Mouse (Mus musculus): ENCODE results near the gene Myh9.
"Not testable (repeated sequence)": the region's sequence is repeated elsewhere in the genome, so short reads cannot be mapped to it uniquely, and the experiment has no call there.

The Myh9 gene

DNA sequence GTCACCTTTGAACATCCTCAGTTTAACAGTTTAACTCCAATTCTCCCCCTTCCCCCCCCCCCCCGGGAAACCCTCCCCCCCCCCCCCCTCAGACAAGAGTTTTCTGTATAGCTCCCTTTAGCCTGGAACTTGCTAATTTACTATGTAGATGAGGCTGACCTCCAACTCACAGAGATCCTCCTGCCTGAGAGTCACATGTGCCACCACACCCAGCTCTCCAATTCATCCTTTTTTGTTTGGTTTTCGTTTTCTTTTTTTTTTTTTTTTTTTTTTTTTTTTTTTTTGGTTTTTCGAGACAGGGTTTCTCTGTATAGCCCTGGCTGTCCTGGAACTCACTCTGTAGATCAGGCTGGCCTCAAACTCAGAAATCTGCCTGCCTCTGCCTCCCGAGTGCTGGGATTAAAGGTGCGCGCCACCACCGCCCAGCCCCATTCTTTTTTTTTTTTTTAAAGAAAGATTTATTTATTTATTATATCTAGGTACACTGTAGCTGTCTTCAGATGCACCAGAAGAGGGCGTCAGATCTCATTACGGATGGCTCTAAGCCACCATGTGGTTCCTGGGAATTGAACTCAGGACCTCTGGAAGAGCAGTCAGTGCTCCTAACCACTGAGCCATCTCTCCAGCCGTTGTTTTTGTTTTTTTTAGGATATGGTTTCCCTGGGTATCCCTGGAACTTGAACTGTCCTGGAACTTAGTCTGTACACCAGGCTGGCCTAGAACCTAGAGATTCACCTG is 25.4 kb upstream of the Myh9 start:
- not testable (repeated sequence) for DNase-seq (ENCODE audit: low spot score)

DNA sequence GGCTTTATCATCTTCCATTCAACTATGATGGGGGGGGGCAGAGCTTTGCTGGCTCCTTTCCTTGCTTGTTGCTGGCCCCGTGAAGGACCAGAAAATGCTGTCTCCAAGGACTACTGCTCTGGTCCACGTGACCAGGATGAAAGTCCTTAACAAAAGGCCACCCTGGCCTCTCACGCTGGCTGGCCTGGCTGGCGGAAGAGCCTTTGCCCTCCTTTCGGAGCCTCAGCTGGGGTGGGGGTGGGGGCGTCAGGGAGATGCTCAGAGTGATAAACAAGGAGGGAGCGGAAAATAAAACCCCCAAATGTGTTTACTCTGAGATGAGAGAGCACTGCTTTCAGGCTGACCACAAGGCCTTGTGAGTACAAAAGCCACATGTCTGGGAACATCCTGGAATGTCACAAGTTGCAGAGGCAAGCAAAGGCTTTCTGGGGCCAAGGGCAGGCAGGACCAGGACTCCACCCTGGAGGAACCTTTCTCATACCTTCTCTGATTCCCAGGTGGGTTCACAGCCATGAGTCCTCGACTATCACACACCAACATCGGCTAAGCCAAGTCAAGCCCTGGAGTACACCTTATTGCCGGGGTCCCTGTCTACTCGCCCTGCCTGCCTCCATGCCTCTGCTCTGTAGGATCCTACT is 24.7 kb upstream of the Myh9 start:
- DNase-seq (ENCODE audit: low spot score): peak; percentile 57

DNA sequence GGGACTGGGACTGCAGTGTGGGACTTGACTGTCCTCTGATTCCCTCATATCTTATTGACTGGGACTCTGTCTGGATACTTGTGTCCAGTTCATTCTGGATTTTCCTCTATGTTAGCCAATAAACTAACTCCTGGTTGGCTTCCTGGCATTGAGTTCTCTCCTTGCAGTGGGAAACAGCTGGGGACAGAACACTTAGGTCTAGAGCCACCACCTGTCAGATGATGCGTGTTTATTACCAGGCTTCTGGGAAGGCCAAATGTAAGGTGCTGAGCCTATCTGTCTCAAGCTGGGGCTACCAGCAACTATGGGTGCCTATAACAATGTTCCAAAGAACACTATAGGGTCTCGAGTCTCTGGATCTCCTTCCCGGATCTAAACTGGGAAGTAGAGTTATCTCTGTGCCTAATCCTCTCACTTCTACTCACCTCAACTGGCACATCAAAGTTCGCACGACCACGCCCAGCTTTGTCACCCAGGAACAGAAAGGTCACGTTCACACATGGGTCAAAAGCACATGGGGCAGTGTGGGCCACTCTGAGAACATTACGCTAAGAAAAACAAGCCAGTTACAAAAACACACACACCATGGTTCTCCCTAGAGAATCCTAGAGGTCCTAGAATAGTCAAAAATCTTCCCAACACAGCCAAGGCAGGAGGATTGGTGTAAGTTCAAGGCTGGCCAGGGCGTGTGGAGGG is 22.2 kb upstream of the Myh9 start:
- peak; percentile 22 for DNase-seq (ENCODE audit: low spot score)

DNA sequence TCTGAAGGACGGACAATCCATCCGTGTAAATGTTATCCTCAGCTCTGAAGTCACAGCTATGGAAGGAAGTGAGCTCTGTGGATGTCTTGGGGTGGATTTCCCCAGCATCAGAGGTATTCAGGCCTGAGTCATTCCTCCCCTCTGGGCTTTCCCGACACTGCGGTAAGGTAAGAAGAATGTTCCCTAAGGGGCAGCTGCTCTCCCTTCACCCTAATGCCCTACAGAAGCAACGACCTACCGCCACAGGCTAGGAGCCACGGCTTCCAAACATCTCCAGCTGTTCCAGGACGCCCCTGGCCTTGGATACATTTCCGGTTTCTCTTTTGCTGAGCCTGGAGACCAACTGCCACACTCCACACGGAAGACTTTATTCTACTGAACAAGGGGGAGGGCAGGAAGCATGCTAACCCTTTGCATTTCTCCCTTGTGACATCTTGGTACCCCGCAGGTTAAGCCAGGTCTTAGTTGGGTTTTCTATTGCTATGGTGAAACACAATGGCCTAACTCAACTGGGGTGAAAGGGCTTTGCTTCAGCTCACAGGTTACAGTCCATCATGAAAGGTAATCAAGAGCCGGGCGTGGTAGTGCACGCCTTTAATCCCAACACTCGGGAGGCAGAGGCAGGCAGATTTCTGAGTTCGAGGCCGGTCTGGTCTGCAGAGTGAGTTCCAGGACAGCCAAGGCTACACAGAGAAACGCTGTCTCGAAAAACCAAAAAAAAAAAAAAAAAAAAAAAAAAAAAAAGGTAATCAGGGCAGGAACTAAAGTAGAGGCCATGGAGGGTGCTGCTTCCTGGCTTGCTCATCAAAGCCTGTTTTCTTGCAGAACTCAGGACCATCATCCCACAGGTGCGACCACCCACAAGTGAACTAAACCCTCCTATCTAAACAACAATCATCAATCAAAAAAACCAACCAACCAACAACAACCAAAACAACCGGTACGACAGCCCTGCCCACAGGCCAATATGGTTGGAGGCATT is 21.3 kb upstream of the Myh9 start:
- DNase-seq (ENCODE audit: low spot score): no peak

DNA sequence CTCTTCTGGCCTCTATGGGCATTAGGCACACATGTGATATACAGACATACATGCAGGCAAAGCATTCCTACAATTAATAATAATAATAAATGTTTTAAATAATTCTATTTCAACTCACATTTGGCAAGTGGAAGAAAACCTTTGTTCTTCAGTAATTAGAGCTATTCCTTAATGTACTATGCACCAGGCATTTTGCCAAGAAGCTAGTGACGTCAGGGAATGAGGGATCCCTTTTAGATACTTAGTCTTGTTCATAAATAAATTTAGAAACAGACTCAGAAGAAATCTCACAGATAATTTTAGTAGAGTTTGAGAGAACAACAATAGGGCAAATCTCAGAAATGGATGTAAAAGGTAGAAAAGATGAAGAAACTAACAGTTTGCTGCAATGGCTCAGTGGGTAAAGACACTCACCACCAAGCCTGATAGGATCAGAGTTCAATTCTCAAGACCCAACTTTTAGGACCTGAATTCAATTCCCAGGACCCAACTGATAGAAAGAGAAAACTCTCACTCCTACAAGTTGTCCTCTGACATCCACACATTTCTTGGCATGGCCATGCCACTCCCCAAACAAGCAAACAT is 18.2 kb upstream of the Myh9 start:
- no peak for DNase-seq (ENCODE audit: low spot score)

DNA sequence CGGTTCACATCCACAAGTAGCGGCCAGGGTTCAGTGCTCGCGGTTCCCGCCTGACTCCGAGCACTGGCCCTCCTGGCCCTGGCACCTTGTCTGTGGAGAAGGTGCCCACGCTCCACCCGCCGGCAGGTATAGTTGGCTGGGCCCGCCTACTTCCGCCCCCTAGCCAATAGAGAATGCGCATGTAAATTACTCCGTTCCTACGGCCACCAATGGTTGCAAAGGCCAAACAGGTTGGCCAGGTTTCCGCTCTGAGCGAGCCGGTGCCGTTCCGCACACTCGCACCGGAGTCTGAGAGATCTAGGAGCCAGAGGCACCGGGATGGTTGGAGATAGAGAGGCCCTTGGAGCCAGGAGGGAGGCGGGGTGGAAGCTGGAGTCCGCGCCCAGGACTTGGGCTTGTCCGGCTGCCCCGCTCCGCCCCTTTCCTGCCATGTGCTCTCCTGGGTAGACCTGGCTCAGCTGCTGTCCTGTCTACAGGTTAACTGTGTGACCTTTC is 15.7 kb upstream of the Myh9 start:
- DNase-seq (ENCODE audit: low spot score): no peak

DNA sequence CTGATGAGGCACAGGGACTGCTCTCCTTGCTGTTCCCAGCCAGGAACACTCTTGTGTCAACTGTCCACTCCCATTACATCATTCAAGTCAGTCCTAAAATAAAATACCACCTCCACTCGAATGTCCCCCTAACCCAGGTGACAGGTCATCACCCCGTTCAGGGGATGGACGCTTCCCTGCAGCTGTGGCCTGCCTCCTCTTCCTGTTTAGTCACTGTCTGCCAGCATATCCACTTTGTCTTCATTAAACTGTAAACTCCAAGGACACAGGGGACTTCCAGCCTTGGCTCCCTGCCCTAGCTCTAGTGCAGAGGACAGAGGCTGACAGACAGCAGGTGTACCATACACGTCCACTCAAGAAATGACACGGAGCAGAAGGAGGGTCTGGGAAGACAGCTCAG is 14.6 kb upstream of the Myh9 start:
- DNase-seq (ENCODE audit: low spot score): no peak

DNA sequence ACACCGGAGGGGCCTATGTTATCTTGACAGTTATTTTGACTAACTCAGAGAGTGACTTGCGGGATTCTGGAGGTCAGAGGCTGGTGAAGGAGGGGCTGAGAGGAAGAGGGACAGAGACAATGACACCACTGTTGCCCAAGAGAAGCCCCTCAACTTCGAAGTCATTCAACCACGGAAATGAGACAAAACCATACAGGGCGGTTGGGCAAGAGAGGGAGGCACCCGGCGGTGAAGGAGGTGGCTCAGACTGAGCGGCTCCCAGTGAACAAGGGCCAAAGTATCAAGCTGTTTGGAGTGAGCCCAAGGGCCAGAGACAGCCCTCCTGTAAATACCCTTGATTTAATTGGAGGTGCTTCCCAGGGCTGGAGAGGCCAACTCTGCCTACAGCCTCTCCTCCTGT is 13.3 kb upstream of the Myh9 start:
- DNase-seq (ENCODE audit: low spot score): no peak

DNA sequence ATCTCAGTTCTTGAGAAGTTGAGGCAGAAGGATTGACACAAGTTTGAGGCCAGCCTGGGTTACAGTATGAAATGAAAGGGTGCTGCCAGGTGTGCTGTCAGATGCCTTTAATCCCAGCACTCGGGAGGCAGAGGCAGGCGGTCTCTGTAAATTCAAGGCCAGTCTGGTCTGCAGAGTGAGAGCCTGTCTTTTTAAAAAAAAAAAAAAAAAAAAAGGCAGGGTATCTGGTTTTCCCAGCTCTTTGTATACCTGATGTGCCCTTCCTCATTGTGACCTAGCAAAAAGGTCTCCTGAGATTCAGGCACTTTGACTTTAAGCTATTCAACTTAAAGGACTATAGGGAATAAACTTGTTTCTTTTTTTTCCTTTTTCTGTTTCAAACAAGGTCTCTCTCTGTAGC is 10.0 kb upstream of the Myh9 start:
- DNase-seq (ENCODE audit: low spot score): no peak

DNA sequence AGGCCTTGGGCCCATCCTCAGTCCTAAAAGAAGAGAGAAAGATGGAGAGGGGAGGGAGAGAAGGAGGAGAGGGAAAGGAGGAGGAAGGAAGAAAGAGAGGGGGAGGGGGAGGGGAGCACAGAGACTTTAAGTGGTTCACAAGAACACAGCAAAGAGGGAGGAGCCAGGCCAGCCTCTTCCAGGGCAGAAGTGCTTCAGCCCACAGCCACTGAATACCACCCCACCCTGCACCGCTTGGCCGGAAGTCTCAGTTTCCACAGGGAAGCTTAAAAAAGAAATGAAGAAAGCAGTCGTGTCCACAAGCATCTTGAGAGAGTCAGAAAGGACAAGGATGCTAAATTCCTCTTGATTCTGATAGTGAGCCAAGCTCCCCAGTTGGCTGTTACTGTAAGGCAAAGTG is 9.2 kb upstream of the Myh9 start:
- DNase-seq (ENCODE audit: low spot score): no peak

DNA sequence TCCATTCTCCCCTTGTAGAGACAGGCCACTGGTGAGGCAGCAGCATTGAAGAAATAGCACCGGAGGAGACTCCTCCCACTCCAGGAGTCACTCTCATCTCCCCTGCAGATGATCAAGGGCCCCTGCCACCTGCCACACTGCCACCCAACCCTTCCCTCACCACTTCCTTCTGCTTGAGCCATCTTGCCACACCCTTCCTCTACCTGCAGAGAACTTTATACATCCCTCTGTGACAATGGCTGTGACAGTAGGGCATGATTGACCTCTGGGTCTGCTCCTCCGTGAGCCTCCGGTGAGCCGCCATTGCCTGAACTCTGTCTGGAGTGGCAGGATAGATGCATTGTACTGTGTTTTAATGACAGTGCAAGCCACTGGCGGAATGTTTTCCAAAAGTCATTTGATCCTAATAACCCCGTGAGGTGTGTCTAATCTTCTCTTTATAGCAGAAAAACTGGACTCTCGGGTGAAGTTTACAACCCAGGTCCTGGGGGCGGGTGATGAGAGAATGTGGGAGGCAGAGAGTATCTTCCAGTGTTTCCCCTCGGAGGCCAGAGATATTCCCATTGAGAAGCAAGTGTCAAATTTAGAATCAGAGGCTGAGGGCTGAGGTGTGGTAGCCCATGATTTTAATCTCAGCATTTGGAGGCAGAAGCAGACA is 7.7 kb upstream of the Myh9 start:
- DNase-seq (ENCODE audit: low spot score): no peak

DNA sequence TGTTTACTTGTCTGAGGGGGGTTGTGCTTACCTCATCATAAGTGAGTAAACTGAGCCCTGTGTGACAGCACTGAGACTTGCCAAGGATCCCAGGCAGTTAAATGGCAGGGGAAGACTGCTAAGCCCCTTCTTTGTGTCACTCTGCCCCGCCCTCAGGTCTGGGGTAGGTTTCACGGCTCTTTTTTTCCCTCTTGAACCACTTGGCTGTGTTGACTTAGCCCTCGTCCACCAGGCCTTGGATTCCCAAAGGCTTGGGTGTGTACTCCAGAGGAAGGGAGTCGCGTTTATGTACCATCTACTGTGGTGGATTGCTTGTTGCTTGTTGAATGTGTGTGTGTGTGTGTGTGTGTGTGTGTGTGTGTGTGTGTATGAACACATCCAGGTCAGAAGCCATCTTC is 7.1 kb upstream of the Myh9 start:
- no peak for DNase-seq (ENCODE audit: low spot score)

DNA sequence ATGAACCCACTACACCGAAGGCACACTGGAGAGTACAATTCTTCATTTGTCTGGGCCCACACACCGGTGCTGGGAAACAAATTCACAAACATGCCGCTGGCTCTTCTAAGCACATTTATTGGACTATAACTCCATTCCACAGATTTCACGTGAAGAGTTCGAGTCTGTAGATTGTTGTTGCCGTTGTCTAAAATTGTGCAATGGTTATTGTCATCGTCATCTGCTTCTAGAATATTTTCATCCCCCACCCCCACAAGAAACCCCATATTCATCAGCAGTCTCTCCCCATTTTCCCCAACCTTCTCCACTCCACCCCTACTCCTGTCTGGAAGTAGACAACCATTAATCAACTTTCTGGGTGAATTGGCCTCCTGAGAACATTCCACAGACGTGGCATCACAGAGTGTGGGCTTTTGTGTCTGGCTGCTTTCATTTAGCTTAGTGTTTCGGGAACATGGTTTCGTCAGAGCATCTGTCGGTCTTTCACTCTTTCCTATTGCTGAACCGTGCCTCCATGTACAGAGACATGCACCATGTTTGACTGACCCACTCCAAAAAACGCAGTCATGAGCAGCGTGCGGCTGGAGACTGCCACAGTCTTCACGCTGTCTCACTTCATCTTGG is 6.6 kb upstream of the Myh9 start:
- DNase-seq (ENCODE audit: low spot score): no peak

DNA sequence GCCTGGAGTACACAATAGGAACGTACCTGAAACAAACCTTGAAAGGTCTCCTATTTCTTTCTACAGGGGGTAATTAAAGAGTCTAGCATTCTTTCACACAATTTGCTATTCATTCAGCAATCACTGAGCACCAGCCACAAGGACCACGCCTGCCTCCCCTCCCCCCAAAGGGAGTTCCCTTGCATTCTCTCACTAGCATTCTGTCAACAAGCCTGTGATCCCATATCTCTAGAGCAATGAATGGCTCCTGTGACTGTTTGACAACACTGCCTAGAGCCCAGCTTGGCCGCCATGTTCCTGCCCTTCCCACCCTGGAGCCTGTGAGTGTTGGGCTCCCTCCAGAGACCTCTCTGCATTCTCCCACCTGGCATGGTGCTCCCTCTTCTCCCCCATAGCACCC is 5.9 kb upstream of the Myh9 start:
- no peak for DNase-seq (ENCODE audit: low spot score)

DNA sequence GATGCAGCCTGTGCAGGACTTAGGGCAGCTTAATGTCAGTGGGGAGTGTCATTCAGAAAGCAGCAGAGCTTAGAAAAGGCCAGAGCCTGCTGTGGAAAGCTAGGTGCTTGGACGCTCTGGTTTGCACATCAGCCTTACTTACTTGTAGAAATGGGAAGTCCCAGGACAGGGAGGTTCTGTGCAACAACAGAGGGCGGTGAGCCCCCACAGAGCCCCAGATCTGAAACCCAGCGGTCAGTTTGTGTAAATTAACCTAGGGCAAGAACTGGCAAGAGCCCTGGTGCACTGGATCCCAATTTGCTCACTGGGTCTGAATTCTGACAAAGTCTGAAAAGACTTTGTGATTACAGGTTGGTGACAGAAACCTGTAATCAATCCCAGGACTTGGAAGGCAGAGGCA is 5.1 kb upstream of the Myh9 start:
- no peak for DNase-seq (ENCODE audit: low spot score)

DNA sequence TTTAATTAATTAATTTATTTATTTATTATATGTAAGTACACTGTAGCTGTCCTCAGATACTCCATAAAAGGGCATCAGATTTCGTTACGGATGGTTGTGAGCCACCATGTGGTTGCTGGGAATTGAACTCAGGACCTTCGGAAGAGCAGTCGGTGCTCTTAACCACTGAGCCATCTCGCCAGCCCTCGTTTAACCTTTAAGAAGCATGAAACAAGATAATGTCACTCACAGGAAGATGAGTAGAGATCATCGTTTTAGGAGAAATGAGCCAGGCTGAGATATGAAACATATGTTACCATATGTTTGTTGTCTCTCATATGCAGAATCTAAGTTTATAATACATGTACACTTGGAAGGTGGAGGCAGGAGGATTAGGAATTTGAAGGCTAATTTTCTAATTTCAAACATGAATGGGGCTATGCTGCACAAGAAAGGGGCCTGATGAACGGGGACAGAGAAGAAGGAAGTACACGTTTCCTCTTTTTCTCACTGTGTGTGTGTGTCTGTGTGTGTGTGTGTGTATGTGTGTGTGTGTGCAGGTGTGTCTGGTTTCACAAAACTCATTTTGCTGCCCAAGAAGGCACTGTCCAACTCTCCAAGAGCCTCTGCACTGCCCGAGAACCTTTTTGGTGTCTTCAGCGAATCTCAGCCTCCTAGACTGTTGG is 4.1 kb upstream of the Myh9 start:
- DNase-seq (ENCODE audit: low spot score): not testable (repeated sequence)

DNA sequence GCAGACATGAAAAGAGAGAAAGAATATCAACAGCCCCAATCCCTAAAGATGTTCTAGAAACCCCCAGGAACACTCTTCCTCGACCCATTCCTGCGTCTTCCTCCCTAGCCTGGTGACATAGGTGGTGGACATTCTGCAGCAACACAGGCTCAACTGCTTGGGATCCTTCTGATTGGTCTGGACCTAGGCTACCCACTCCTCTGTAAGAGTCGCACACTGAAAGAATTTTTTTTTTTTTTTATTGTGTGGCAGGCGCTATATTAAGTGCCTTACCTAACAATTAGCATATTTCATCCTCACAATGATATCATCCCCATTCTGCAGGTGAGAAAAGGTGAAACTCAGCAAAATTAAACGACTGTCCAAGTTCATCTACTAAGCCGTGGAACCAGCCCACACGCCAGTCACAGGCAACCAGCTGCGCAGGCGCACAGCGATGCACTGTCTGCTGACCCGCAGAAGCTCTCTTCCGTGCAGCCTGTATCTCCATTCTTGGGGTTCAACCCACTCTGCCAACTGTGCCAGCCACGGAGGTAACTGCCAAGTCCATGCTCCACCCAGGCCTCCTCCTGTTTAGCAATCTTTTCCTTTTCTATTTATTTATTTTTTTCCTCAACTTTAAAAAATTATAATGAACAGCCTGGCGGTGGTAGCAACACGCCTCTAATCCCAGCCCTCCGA is 3.1 kb upstream of the Myh9 start:
- peak; percentile 82 for DNase-seq (ENCODE audit: low spot score)

DNA sequence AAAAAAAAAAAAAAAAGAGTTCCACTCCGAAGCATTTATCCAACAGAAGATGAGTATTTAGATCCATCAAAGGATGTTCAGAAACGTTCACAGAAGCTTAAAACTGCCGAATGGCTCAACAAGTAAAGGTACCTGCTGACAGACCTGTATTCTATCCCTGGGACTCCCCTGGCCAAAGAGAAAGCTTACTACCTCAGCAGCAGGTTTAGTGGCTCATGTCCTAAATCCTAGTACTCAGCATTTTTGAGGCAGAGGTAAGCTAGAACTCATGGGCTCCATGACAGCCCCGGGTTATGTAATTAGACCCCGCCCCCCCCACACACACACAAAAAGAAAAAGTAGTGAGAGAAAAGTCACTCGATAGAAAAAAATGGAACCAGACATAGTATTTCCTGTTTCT is 2.1 kb upstream of the Myh9 start:
- no peak for DNase-seq (ENCODE audit: low spot score)

DNA sequence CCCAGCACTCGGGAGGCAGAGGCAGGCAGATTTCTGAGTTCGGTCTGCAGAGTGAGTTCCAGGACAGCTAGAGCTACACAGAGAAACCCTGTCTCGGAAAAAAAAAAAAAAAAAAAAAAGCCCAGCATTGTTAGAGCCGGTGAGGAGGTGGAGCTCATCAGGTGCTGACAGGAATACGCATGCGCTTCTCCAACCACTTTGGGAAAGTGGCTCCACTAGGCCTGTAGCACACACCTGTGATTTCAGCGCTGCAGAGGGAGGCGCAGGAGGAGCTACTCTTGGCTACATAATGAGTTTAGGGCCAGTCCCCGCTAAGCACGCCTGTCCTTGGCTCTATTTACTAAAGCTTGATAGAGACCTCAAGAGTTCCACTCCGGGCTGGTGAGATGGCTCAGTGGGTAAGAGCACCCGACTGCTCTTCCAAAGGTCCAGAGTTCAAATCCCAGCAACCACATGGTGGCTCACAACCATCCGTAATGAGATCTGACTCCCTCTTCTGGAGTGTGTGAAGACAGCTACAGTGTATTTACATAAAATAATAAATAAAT is 1.6 kb upstream of the Myh9 start:
- DNase-seq (ENCODE audit: low spot score): not testable (repeated sequence)
